7 mouse cellular contexts compared by ENCODE assay signal in the genomic region with DNA sequence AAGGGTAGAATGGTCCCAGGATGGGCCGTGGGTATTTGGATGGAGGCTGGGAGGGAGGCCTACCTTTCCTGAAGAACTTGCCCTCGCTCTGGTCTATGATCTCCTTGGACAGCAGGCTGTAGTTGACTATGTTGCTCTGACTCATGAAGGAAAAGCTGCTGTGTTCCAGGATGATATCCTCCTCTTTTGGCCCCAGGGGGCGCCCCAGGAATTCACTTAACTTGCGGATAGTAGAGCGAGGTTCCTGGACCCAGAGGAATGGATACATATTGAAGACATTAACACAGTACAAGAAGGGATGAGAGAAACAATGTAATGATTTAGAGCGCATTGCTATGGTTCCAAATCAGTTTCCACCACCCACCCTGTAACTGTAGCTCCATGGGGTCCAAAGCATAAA. TPM values are rescaled to one million over a fixed set of nuclear protein-coding genes. Genes with fewer than 3 reads are reported as not detected.
DNase-seq lines count a peak whose midpoint lies in the region; ATAC-seq lines count a peak whose summit lies in the region.

No protein-coding gene starts in this region.

- DNase-seq in thymus, postnatal 4 days = peak; percentile 57
- no peak for DNase-seq in thymus, postnatal 10 days (ENCODE audit: low spot score in 2 of 2)
- peak; percentile 59 for DNase-seq in heart, postnatal 4 days
- peak; percentile 61 for DNase-seq in naive thymus-derived CD4-positive, alpha-beta T cell, adult 2 months (ENCODE audit: low read depth)
- DNase-seq in right cerebral cortex, adult 18-20 months = no peak
- no peak for DNase-seq in natural killer cell, adult 2 months (ENCODE audit: low spot score in 2 of 2)

- 0 out of 2 replicates have a peak, but pooled peaks have one; percentile 39 for ATAC-seq in common myeloid progenitor, adult 5-6 weeks (replicated peaks; ENCODE audit: low read depth, poor library complexity, severe bottlenecking)

RNA-seq across cellular contexts. Expression of gene Sult5a1, which starts 12.8 kb away (rescaled TPM):
- total RNA-seq in common myeloid progenitor, adult 5-6 weeks (2017) = not detected in 2 replicates
- total RNA-seq in heart, postnatal 4 days (2021) = 1 to 10 TPM; 1.3 to 1.6 TPM

RNA-seq across cellular contexts. Expression of gene Cpne7, which starts 28.1 kb away (rescaled TPM):
- total RNA-seq in common myeloid progenitor, adult 5-6 weeks (2017) = 0.14 and 1.4 TPM in 2 replicates
- under 1 TPM; 0.14 to 0.16 TPM for total RNA-seq in heart, postnatal 4 days (2021)

RNA-seq across cellular contexts. Expression of gene Dpep1, which starts 40.8 kb away (rescaled TPM):
- total RNA-seq in common myeloid progenitor, adult 5-6 weeks (2017) = not detected in 2 replicates
- 10 to 100 TPM in 1 of 2 experiments, 1 to 10 TPM in 1; 7.5 to 11.6 TPM for total RNA-seq in heart, postnatal 4 days (2021)

RNA-seq across cellular contexts. Expression of gene Rpl13, which starts 43.1 kb away (rescaled TPM):
- 3,285 and 3,463 TPM in 2 replicates for total RNA-seq in common myeloid progenitor, adult 5-6 weeks (2017)
- total RNA-seq in heart, postnatal 4 days (2021) = 100 to 1,000 TPM; 641 to 660 TPM

Comparison
In these comparisons a context has a peak if more than half of its experiments do, and no peak if none do; other contexts are left out.
1. DNase-seq: peak in thymus, postnatal 4 days (single experiment), heart, postnatal 4 days (single experiment) and naive thymus-derived CD4-positive, alpha-beta T cell, adult 2 months (single experiment); none in thymus, postnatal 10 days (0 of 2), right cerebral cortex, adult 18-20 months (single experiment) and natural killer cell, adult 2 months (0 of 2).